Mouse (Mus musculus) frontal cortex, adult (tissue): ENCODE measurements around the gene Il18bp.

Experiments
- ATAC-seq: cut with Nextera tagmentation; 2 replicates; pipeline ENCODE4 v1.9.2; 2017; ENCODE audit warnings: mild to moderate bottlenecking, moderate library complexity, mixed read lengths; ENCODE audit not compliant: low TSS enrichment

The Il18bp gene

DNA sequence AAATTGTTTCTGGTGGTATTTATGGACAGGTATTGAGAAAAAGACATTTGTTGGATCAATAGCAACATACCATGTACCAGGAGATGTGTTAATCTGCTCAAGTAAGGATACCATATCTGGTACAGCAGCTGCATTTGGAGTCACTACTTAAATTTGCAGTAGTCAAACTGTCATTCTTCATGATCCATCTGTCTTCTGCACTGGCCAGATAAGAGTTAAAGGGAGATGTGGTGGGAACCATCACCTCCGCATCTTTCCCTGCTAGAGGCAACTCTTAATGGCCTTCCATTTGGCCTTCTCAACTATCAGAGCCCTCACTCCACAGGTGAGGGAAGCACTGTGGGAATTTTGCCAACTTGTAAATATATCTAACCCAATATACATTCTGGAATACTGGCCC is 12.0 kb downstream of the Il18bp start:
- ATAC-seq = no peak

DNA sequence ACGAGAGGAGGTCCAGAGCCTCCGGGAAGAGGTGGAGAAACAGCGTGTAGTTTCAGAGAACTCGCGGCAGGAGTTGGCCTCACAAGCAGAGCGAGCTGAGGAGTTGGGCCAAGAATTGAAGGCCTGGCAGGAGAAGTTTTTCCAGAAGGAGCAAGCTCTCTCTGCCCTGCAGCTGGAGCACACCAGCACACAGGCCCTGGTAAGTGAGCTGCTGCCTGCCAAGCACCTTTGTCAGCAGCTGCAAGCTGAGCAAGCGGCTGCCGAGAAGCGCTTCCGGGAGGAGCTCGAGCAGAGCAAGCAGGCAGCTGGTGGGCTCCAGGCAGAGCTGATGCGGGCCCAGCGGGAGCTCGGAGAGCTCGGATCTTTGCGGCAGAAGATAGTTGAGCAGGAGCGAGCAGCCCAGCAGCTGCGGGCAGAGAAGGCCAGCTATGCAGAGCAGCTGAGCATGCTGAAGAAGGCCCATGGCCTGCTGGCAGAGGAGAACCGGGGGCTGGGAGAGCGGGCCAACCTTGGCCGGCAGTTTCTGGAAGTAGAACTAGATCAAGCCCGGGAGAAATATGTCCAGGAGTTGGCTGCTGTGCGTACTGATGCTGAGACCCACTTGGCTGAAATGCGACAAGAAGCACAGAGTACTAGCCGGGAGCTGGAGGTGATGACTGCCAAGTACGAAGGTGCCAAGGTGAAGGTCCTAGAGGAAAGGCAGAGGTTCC is 17.4 kb downstream of the Il18bp start:
- peak; percentile 32 for ATAC-seq

DNA sequence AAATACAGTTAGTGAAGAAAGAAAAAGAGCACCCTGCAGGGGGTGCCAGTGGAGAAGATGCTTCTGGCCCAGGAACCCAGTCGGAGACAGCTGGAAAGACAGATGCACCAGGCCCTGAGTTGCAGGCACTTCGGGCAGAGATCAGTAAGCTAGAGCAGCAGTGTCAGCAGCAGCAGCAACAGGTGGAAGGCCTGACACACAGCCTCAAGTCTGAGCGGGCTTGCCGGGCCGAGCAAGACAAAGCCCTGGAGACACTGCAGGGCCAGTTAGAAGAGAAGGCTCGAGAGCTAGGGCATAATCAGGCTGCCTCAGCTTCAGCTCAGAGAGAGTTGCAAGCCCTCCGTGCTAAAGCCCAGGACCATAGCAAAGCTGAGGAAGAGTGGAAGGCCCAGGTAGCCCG is 18.2 kb downstream of the Il18bp start:
- ATAC-seq = no peak

DNA sequence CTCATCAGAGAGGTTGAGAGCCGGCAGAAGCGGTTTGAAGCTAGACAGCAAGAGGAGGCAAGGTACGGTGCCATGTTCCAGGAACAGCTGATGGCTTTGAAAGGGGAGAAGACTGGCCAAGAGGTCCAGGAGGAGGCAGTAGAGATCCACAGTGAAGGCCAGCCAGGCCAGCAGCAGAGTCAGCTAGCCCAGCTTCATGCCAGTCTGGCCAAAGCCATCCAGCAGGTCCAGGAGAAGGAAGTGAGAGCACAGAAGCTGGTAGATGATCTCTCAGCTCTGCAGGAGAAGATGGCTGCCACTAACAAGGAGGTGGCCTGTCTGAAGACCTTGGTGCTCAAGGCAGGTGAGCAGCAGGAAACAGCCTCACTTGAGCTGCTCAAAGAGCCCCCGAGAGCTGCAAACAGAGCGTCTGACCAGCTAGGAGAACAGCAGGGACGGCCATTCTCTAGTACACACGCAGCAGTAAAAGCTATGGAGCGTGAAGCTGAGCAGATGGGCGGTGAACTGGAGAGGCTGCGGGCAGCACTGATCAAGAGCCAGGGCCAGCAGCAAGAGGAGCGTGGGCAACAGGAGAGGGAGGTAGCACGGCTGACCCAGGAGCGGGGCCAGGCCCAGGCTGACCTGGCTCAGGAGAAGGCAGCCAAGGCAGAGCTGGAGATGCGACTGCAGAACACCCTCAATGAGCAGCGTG is 18.9 kb downstream of the Il18bp start:
- no peak for ATAC-seq

DNA sequence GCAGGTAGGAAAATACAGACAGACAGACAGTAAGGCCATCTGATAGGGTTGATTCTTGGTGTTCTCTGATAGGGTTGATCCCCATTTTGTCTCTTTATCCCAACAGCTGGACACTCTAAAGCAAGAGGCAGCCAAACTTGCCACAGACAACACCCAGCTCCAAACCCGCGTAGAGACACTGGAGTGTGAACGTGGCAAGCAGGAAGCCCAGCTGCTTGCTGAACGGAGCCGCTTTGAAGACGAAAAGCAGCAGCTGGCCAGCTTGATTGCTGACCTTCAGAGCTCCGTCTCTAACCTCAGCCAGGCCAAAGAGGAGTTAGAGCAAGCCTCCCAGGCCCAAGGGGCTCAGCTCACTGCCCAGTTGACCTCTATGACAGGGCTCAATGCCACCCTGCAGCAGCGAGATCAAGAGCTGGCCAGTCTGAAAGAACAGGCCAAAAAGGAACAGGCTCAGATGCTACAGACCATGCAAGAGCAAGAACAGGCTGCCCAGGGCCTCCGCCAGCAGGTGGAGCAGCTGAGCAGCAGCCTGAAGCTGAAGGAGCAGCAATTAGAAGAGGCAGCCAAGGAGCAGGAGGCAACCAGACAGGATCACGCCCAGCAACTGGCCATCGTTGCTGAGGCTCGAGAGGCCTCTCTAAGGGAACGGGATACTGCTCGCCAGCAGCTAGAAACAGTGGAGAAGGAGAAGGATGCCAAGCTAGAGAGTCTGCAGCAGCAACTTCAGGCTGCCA is 20.1 kb downstream of the Il18bp start:
- peak; percentile 79 for ATAC-seq

GRCm38 (mm10) chr7:101994241-101994640 is 24.2 kb downstream of the Il18bp start:
- ATAC-seq = no peak

GRCm38 (mm10) chr7:101985081-101985480 is 33.4 kb downstream of the Il18bp start:
- ATAC-seq = no peak

DNA sequence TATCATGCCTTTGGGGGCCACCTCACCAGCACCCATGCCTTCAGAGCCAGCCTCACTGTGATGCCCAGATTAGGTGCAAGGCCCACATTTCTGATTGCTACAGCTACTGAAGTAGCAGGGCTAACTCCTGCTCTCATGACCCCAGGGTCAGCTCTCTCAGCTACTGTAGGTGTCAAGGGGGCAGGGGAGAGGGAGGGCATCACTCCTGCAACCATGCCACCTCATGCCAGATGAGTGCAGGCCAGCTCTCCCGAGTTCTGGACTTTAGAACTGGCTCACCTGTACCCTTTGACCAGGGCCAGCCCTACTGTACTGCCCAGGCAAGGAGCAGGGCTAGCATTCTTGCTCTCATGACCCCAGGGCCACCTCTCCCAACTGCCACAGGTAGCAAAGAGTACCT is 35.8 kb downstream of the Il18bp start:
- ATAC-seq = no peak

GRCm38 (mm10) chr7:101974505-101974904 is 44.0 kb downstream of the Il18bp start:
- no peak for ATAC-seq

- ATAC-seq = no peak
Measured at GRCm38 (mm10) chr7:101973730-101974129, 44.8 kb downstream of the Il18bp start.

DNA sequence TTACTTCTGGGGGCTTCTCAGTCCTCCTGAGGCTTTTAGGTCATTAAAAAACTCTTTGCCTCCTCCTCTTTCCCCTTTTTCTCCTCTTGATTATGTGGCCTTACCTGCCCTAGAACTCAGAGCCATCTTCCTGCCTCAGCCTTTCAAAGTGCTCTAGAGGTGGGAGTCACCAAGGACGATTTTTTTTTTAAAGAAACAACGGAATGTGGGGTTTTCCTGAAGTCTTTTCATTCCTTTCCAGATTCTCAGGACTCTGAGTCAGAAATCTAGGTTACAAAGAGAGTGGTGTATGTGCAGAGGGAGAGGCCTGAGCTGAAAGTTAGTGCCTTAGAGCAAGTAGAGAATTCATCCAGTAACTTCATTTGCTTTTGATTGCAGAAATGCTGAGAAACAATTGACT is 46.8 kb downstream of the Il18bp start:
- ATAC-seq = no peak

DNA sequence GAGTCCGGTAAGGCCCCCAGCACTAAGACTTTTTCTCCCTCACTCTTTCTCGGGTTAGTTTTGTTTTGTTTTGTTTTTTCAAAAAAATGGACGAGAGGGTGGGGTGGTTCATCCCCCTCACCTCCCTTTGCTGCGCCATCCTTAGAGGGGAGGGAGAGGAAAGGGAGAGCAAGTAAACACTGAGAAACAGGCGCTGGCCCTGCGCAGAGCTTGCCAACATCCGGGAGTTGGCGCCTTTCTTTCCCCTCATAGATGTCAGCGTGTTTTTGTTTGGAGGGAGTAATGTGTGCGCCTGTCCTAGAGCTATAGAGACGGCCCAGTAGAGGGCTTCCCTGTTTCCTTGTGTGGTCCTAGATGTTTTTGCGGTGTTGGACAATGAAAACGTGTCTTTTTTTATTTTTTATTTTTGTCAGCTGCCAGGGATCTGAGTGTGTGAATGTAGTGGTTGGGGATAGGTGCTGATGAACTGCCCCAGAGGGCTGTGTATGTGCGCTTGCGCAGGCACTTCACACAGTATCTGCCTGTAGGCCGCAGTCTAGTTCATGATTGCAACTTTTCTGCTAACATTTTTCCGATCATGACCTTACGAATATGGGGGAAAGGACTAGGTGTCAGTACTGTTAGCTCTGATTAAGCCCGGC is 47.5 kb downstream of the Il18bp start:
- peak; percentile 63 for ATAC-seq

DNA sequence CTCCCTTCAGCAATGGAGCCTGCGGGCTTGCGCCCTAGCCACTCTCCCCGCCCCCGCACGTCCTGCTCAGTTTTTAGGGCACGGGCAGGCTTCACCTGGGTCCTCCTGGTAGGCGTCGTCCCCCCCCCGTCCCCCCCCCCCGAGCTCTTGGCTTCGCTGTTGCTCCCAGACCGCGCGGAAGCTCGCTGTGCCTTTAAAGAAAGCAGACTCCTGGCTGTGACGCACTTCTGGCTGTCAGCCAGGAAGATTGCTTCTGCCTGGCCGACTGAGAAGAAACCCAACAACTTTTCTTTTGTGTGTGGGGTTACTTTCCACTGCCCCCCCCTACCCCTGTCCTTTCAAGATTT is 48.1 kb downstream of the Il18bp start:
- ATAC-seq = peak; percentile 33

- ATAC-seq = peak; percentile 73
Measured at GRCm38 (mm10) chr7:101969694-101970428, 48.6 kb downstream of the Il18bp start.

DNA sequence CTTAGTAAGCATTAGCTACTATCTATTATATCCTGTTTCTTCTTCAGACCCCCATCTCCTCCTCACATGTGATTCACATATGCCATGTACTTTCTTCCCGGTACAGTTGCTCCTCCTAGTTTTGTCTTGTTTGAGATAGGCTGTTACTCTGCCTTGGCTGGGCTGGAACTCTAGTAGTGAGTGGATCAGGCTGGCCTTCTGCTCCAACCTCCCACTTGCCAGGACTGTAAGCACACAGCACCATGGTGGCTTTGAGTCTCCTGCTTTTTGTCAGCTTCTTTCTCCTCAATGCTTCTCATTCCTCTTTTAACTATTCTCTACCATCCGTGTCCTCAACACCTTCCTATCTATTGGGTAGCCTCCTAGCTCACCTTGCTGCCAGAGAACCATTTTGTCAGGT is 49.7 kb downstream of the Il18bp start:
- no peak for ATAC-seq

- no peak for ATAC-seq
Measured at GRCm38 (mm10) chr7:101967256-101967655, 51.2 kb downstream of the Il18bp start.

GRCm38 (mm10) chr7:101965606-101966005 is 52.9 kb downstream of the Il18bp start:
- ATAC-seq = no peak
